Mouse (Mus musculus) heart, postnatal 4 days (tissue): ENCODE measurements at regions not wholly inside any gene's neighbourhood (a gene's known extent, or its start where the extent isn't known, plus 50 kb on each side); places are given as distances from the start of the nearest gene placed in this dataset.

Experiments
- DNase-seq: peaks from one replicate; pipeline ENCODE4 v3.0.0; 2021

- DNase-seq = no peak
Observed at GRCm38 (mm10) chr13:71231182-71231581, 389.6 kb upstream of the Adamts16 start.

DNA sequence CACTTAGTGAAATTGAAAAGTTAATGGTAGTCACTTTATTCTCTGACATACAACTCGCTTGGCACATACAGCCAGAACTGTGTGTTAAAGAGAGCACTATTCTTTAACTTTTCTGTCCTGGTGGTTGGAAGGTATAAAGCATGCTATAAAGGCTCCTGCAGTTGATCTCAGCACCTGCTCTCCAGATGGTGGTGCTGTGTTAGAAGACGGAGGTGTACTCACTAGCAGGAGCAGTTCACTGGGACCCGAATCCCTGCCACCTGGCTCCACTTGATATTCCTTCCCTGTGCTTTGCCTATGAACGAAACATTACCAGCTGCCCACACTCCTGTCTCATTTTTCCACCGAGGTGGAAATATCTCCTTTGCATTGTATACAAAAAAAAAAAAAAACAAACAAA, 373.2 kb upstream of the Adamts16 start:
- DNase-seq = no peak

DNA sequence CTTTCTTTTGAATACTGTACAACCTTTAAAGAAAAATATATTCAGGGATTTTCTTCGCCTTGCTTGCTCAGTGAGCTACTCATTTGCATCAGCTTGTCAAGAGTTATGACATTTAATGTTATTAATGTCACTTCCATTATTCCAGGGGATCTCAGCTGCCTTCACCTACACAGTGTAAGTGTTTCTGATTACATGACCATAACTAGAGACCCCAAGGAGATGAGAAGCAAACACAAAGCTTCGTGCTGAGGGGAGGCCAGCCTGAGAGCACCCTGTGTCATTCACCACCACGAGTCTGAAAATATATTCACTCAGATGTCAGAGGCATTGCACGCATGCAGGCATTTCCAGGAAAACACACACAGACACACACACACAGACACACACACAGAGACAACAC, 369.8 kb upstream of the Adamts16 start:
- no peak for DNase-seq

DNA sequence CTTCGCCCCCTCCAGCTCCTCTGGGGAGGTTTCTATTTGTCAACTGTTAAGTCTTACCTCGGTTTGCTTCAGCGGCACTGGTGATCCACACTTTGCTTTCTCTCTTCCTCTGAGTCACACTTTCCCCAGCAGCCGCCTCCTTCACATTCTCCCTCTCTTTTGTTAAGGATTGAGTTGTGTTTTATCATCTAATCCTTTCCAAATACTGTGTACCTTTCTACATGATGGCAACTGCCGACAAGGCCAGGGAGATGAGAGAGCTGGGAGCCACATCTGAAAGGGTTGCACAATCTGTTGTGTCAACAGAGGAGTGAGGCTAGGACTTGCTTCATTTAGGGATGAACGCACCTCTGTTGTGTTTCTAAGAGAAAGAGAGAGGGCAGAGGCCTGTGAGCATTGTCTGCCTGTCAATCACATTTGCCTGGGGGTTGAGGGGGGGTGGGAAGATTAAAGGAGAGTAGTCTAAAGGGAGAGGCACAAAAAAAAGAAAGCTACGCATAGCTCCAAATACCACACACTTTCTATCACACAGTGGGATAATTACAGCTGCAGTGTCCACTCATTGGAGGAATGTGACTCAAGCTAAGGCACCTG, 369.1 kb upstream of the Adamts16 start:
- no peak for DNase-seq

DNA sequence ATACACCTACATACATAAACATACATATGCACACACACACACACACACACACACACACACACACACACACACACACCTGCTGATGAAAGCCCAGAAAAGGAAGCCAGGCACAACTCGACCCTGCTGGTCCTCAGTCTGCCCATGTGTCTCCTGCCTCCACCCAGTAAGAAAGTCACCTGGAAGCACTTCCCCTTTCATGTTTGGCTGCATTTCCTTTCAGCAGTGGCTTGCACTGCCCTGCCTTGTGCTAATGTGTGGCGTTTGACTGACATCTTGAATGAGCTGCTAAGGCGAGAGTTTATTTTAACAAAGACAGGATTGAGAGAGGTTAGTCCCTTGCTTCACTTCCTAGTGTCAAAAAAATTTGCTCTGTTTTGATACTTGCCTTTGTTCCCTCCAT, 364.1 kb upstream of the Adamts16 start:
- DNase-seq = no peak

GRCm38 (mm10) chr13:71200656-71201055, 359.0 kb upstream of the Adamts16 start:
- peak; percentile 14 for DNase-seq

- no peak for DNase-seq
Observed at GRCm38 (mm10) chr13:71195675-71196074, 354.1 kb upstream of the Adamts16 start.

DNA sequence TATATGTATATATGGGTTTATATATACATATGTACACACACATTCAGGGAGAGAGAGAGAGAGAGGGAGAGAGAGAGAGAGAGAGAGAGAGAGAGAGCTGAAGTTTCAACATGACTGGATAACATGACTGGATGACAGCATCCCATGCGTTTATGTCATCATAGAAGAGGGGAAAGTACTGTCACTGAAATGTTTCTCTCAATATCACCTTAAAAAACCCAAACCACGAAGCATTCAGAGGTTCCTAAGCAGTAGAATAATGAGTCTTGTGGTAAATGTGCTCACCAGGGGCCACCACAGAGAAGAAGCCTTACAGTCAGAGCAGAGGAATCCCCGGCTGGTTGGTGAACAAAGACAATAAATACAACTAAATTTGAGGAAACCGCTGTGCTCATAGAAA, 342.9 kb upstream of the Adamts16 start:
- no peak for DNase-seq

DNA sequence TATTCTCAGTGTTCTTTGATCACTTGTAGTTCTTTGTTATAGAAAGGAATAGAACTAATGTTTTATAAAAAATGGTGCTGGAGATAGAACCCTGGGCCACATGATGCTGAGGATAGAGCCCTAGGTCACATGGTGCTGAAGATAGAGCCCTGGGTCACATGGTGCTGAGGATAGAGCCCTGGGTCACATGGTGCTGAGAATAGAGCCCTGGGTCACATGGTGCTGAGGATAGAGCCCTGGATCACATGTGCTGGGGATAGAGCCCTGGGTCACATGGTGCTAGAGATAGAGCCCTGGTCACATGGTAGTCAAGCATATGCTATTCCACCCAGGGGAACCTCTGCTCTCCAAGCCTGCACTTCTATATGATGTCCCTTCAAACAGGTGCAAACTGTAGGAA, 337.5 kb upstream of the Adamts16 start:
- no peak for DNase-seq

DNA sequence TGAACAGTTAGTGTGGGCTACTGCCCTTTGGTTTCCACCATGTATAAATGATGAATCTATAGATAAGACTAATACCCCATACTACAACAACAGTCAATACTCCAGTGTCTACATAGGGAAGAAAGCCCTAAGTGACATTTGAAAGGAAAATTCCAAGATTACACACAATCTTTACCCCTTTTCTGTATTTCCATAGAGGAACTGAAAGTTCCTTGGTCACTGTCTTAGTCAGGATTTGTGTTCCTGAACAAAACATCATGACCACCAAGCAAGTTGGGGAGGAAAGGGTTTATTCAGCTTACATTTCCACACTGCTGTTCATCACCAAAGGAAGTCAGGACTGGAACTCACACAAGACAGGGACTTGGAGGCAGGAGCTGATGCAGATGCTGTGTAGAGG, 332.7 kb upstream of the Adamts16 start:
- no peak for DNase-seq

DNA sequence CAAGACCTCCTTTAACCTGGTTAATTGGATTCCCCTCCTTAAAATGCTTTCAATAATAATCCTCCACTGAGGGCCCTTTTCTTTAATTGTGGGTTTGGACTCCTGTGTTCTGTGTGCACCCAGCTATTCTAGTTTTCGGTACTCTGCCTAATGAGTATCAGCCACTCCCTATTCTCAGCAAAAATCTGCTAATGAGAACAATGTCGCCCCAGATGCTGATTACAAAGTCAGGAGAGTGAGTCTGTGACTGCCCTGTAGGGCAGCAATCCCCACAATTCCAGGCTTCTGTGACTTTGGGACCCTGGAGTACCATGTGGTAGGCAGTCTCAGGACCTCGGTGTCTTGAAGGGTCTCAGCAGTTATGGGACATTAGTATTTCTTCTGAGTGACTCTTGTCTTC, 324.6 kb upstream of the Adamts16 start:
- no peak for DNase-seq

GRCm38 (mm10) chr13:71165096-71165920, 323.7 kb upstream of the Adamts16 start:
- no peak for DNase-seq

GRCm38 (mm10) chr13:71164012-71164411, 322.4 kb upstream of the Adamts16 start:
- no peak for DNase-seq

- no peak for DNase-seq
Observed at GRCm38 (mm10) chr13:71162952-71163351, 321.3 kb upstream of the Adamts16 start.

DNA sequence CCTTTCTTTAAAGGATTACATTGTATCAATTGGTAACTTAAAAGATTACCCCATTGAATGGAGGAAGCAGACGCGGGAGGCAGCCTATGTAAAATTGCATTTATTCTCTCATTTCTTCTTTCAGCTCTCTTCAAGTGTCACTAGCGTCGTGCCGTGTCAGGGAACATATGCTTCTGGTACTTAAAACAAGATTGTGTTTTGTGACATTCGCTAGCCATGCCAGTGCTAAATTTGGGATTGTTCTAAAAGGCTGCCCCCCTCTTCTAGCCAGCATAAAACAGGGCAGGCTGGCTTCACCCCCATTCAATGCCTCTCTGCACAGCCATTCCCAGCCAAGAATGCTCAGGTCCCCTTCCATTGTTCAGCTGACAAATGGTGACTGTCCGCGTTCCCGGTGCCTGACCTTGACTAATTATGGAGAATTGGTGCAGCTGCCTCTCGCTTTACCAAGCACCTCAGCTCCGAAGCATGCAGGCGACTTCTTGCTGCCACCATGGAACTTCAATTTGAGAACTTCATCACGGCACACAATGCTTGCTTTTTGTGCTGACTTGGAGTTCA, 316.8 kb upstream of the Adamts16 start:
- DNase-seq = peak; percentile 7

GRCm38 (mm10) chr13:71157656-71158299, 316.2 kb upstream of the Adamts16 start:
- DNase-seq = no peak

DNA sequence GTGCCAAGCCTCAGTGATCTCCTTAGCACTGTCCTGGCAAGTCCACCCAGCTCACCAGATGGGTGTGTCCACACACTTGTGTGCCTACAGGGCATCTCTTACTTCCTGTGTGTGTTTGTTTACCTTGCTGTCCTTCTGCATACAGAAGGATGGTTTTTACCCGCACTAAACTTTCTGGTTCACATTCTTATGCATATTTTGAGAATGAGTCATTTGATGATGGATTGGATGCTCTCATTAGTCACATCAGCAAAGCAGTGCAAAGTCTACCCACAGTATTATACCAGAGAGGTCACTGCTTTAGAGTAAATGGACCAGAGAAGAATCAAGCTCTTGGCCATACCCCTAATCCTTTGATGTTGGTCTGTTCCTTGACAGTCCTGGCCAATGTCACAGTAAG, 308.5 kb upstream of the Adamts16 start:
- no peak for DNase-seq

- no peak for DNase-seq
Observed at GRCm38 (mm10) chr13:71149303-71149696, 307.7 kb upstream of the Adamts16 start.

DNA sequence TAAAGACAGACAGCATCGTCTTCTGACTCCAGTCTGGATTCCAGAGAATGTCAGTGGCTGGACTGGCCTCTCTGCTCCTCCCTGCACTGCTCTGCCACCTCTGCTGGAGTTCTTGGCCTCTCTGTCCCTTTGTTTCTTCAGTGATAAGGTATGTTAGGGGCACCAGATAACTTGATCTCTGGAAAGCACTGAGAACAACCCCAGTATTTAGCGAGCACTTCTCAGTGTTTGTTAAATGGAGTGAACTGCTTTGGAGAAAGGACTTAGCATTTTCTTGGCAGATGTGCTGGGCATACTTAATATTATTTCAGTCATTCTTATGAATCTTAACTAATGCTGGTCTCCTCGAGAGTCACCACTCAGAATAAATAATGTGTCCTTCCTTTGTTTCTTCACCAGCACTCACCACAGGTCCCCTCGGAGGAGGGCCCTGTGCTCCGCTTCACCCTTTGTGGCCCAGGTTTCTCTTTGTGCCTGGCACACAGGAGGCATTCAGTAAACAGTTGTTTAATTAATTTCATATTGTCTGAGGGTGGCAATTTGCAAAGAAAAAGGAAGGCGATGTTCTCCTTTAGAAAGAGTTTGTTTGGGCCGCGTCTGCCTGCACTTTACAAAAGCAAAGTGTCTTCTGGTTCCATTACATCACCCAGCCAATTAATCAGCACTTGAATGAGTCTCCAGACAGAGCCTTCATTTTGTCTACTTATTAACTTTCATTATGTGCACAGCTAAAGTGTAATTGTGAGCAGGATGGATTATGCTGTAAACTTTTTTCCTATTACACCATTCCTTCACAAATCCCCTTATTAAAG, 307.1 kb upstream of the Adamts16 start:
- DNase-seq = no peak

- no peak for DNase-seq
Observed at GRCm38 (mm10) chr13:71146859-71147443, 305.3 kb upstream of the Adamts16 start.

GRCm38 (mm10) chr13:71138745-71139312, 297.2 kb upstream of the Adamts16 start:
- no peak for DNase-seq
